Mouse (Mus musculus): ENCODE measurements around the gene Hnrnpl.

DNA sequence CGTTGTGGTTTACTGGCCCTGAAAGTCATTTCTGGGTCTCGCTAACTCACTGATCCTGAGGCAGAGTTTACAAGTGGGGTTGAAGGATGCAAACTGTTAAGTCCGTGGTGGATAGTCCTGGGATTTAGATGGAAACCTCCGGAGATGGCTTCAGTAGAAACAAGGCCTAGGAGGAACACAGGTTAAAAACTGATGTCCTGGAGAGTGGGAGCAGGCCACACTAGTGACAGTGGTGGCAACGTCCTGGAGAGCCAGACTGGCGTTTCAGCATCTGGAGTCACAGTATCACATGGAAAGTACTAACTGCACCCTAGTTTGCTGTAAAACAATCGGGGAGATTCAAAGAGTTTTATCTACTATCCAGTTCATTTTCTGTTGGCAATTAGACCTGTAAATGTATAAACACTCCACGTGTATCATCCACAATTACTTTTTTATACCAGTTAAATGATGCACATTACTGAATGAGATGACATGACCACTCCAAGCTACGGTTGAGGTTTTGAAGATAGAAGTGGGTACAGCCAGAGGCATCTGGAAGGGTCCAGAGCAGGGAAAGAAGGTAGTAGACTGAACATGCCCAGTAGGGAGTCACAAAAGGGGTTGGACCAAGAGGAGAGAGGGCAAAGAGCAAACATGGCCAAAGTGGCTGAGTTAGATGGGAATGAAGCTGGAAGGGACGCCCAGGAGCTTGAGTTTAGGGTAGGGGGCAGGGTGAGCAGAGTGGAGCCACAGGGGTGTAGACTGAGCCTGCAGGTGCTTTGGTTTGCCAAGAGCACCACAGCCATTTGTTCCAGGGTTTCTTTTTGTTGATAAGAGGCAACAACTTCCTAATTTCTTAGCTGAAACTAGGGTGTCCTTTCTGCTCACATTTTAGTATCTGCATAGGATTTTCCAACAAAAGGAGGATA is 14.9 kb downstream of the Hnrnpl start:
- TF ChIP-seq CTCF (IDR thresholded peaks at IDR 0.05; ENCODE audit: borderline replicate concordance, extremely low read depth, insufficient read depth, insufficient read length) (no peak), POLR2A (IDR thresholded peaks at IDR 0.05; ENCODE audit: borderline replicate concordance, extremely low read depth, insufficient read depth, insufficient read length, poor library complexity, severe bottlenecking) (no peak)
